Mouse (Mus musculus) heart, postnatal 0 days (tissue): ENCODE data around the gene Clcnka.

Experiments
- CTCF ChIP-seq: IDR thresholded peaks from 2 replicates; pipeline ENCODE4 v1.5.1; 2016; ENCODE audit warnings: antibody characterized with exemption, control low read depth, low read depth
- EP300 ChIP-seq: IDR thresholded peaks from 2 replicates; pipeline ENCODE4 v1.6.1; 2016; ENCODE audit warnings: antibody characterized with exemption, low read depth

DNA sequence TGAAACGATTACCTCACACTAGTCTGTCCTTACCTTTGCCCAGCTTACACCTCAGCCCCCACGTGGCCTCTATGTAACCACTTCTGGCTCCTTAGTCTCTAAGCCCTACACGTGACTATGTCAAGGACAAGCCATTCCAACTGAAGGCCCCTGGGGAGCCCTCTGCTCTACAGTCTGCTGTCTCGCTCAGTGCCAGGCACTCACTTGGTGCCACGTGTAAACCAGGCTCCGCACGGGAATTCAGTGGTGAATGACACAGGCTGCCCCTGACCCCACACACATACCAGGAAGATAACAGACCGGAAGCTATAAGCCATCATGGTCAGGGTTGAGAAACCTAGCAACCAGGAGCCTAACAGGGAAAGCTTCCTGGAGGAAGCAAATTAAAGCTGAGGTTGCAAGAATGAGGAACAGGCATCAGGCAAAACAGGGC is 51.1 kb downstream of the Clcnka start:
- TF ChIP-seq CTCF (no peak), EP300 (no peak)
